In genomic region chr15:9472167-9472566, GRCm38 (mm10) we compare ENCODE assay signal across 24 mouse cellular contexts. TPM values are rescaled to one million over a fixed set of nuclear protein-coding genes. Genes with fewer than 3 reads are reported as not detected.
A peak's percentile ranks its signal among the peaks of the same experiment; 100 is the strongest.
DNase-seq lines count a peak whose midpoint lies in the region; ATAC-seq and TF ChIP-seq lines count a peak whose summit lies in the region.
"Had no signal": no experiment of that assay in that cellular context is flagged by ENCODE, and none has a peak within 500 bp of the region (broad histone marks: within the 10 kb centered on the region; RNA-seq: fewer than 3 reads in every experiment).

No protein-coding gene starts in this region.

- TF ChIP-seq EP300 in liver, embryonic 14.5 days (IDR thresholded peaks at IDR 0.05; ENCODE audit: low read depth) = no peak

- peak overlapping the region; percentile 63 for H3K4me2 ChIP-seq in liver, embryonic 14.5 days (ENCODE audit: low read depth)
- H3K4me2 ChIP-seq: forebrain, embryonic 12.5 days; heart, embryonic 12.5 days; hindbrain, embryonic 15.5 days; limb, embryonic 12.5 days; stomach, embryonic 15.5 days had no signal

- ATAC-seq in liver, embryonic 14.5 days (ENCODE audit: insufficient read depth) = peak; percentile 31; the same call in 1 of the 2 replicates
- no peak for ATAC-seq in megakaryocyte, adult 5-6 weeks (ENCODE audit: poor library complexity, severe bottlenecking)
- ATAC-seq: midbrain, embryonic 16.5 days had no signal

- H3K4me3 ChIP-seq in liver, embryonic 14.5 days (ENCODE audit: insufficient read depth in 1 of 2, low read depth in 2 of 2, low read length in 2 of 2) = peak overlapping the region; percentile 39 to 43; a peak in 3 of 4 replicates
- H3K4me3 ChIP-seq: forebrain, embryonic 12.5 days; heart, embryonic 12.5 days; hindbrain, embryonic 15.5 days; layer of hippocampus, adult 2 months; limb, embryonic 12.5 days; megakaryocyte, embryonic 14.5 days; stomach, embryonic 15.5 days had no signal

- 18% methylated on average over 3 of the region's 3 CpGs for WGBS in liver, embryonic 14.5 days (ENCODE audit: insufficient replicate concordance)

- peaks cover 39 to 47% of the 10 kb centered on the region in 2 experiments for H3K4me1 ChIP-seq in liver, embryonic 14.5 days (replicated peaks; ENCODE audit: control insufficient read depth in 2 of 2, insufficient read depth in 2 of 2, low read length in 1 of 2)
- H3K4me1 ChIP-seq: forebrain, embryonic 12.5 days; hindbrain, embryonic 15.5 days; limb, embryonic 12.5 days; stomach, embryonic 15.5 days had no signal

- peak overlapping the region; percentile 70 for H3K9ac ChIP-seq in liver, embryonic 14.5 days (replicated peaks)
- H3K9ac ChIP-seq: forebrain, embryonic 12.5 days; heart, embryonic 12.5 days; hindbrain, embryonic 15.5 days; limb, embryonic 12.5 days; stomach, embryonic 15.5 days had no signal

- no peak for TF ChIP-seq CTCF in liver, embryonic 14.5 days (IDR thresholded peaks at IDR 0.05; ENCODE audit: low read depth)

- no peaks in the 10 kb centered on the region for H3K9me3 ChIP-seq in liver, embryonic 14.5 days (ENCODE audit: control insufficient read depth, low read length)
- H3K9me3 ChIP-seq: forebrain, embryonic 12.5 days; G1E; heart, embryonic 12.5 days; hindbrain, embryonic 15.5 days; limb, embryonic 12.5 days; stomach, embryonic 15.5 days had no signal

- no peaks in the 10 kb centered on the region for H3K27me3 ChIP-seq in liver, embryonic 14.5 days (ENCODE audit: control insufficient read depth, insufficient read depth, low read length)
- H3K27me3 ChIP-seq: forebrain, embryonic 12.5 days; heart, embryonic 12.5 days; hindbrain, embryonic 15.5 days; limb, embryonic 12.5 days; megakaryocyte, embryonic 14.5 days; stomach, embryonic 15.5 days had no signal

- peak overlapping the region; percentile 91 for H3K27ac ChIP-seq in liver, embryonic 14.5 days
- H3K27ac ChIP-seq: forebrain, embryonic 12.5 days; hindbrain, embryonic 15.5 days; layer of hippocampus, adult 2 months; limb, embryonic 12.5 days; stomach, embryonic 15.5 days had no signal

- DNase-seq in thymus, postnatal 10 days (ENCODE audit: low spot score in 2 of 2) = peak; percentile 10 to 14
- no peak for DNase-seq in thymus, adult 18-20 months
- DNase-seq in c-Kit-negative CD71-positive TER-119-positive erythroid progenitor cells, embryonic 14.5 days (ENCODE audit: low read depth, low spot score) = peak; percentile 40
- no peak for DNase-seq in liver, embryonic 14.5 days (ENCODE audit: low read depth in 3 of 3, low spot score in 3 of 3)
- DNase-seq in thymus, postnatal 4 days = peak; percentile 20
- DNase-seq in cerebellum, postnatal 25 days = no peak
- no peak for DNase-seq in layer of hippocampus, postnatal 10 days (ENCODE audit: low spot score in 2 of 2)
- DNase-seq: B cell, adult 2 months; cerebellum, adult 8-10 months; gastrocnemius, postnatal 14 days; kidney, adult 11 months; kidney, postnatal 10 days had no signal

- H3K36me3 ChIP-seq in liver, embryonic 14.5 days (replicated peaks; ENCODE audit: control insufficient read depth, insufficient read depth, low read depth) = no peaks in the 10 kb centered on the region
- H3K36me3 ChIP-seq: forebrain, embryonic 12.5 days; G1E; heart, embryonic 12.5 days; hindbrain, embryonic 15.5 days; limb, embryonic 12.5 days; stomach, embryonic 15.5 days had no signal

RNA-seq across cellular contexts. Expression of gene Capsl, which starts 36.3 kb away (rescaled TPM):
- polyA plus RNA-seq in liver, embryonic 14.5 days (2012; rRNA removed) = 0.22 and 0.29 TPM in 2 replicates
- polyA plus RNA-seq in liver, embryonic 14.5 days (2014; fragmentation: Nextera tagmentation; extraction: Ambion mirVana) = 1.2 TPM in 2 replicates
- 0.18 and 0.45 TPM in 2 replicates for total RNA-seq in megakaryocyte, adult 5-6 weeks (2015)
- total RNA-seq in megakaryocyte, adult 5-6 weeks (2017) = 0.37 and 0.95 TPM in 2 replicates
- total RNA-seq in layer of hippocampus, postnatal 10 days (2021) = 1 to 10 TPM; 5.3 to 5.4 TPM
- total RNA-seq: adrenal gland, adult 18-20 months; G1E; gastrocnemius, postnatal 14 days; heart, postnatal 25 days had no signal
- polyA plus RNA-seq: G1E; heart, embryonic 12.5 days had no signal

RNA-seq across cellular contexts. Expression of gene Il7r, which starts 57.8 kb away (rescaled TPM):
- polyA plus RNA-seq in liver, embryonic 14.5 days (2012; rRNA removed) = 0.18 and 0.21 TPM in 2 replicates
- polyA plus RNA-seq in liver, embryonic 14.5 days (2014; fragmentation: Nextera tagmentation; extraction: Ambion mirVana) = 0.20 and 0.45 TPM in 2 replicates
- 3.8 and 5.0 TPM in 2 replicates for total RNA-seq in megakaryocyte, adult 5-6 weeks (2015)
- 5.9 and 8.5 TPM in 2 replicates for total RNA-seq in megakaryocyte, adult 5-6 weeks (2017)
- under 1 TPM; 0.18 to 0.43 TPM for total RNA-seq in layer of hippocampus, postnatal 10 days (2021)
- polyA plus RNA-seq: forebrain, embryonic 12.5 days; G1E; midbrain, embryonic 16.5 days had no signal

Comparison
In these comparisons a context has a peak if more than half of its experiments do, and no peak if none do; other contexts are left out.
1. DNase-seq: peak in thymus, postnatal 10 days (2 of 2), c-Kit-negative CD71-positive TER-119-positive erythroid progenitor cells, embryonic 14.5 days (single experiment) and thymus, postnatal 4 days (single experiment); none in thymus, adult 18-20 months (0 of 2), liver, embryonic 14.5 days (0 of 3), cerebellum, postnatal 25 days (0 of 2) and layer of hippocampus, postnatal 10 days (0 of 2).